Mouse (Mus musculus): ENCODE results near the gene Ptpn6.

The Ptpn6 gene

DNA sequence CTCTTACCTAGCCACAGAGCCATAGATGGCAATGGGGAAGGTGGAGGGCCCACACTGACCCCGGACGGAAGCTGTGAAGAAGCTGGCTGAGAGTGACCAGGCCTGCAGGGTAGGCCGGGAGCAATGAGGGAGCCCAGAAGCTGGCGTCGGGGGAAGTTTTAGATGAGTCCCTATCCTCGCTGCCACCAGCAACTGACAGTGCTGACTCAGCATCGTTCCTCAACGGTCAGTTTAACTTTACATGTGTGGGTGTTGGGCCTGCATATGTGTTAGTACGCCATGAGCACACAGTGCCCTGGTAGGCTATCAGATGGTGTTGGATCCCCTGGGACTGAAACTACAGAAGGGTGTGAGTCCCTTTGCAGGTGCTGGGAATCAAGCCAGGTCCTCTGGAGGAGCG, 14.0 kb downstream of the Ptpn6 start:
- no peak for DNase-seq

- no peak for DNase-seq
Measured at GRCm38 (mm10) chr6:124723541-124723940, 15.0 kb downstream of the Ptpn6 start.

DNA sequence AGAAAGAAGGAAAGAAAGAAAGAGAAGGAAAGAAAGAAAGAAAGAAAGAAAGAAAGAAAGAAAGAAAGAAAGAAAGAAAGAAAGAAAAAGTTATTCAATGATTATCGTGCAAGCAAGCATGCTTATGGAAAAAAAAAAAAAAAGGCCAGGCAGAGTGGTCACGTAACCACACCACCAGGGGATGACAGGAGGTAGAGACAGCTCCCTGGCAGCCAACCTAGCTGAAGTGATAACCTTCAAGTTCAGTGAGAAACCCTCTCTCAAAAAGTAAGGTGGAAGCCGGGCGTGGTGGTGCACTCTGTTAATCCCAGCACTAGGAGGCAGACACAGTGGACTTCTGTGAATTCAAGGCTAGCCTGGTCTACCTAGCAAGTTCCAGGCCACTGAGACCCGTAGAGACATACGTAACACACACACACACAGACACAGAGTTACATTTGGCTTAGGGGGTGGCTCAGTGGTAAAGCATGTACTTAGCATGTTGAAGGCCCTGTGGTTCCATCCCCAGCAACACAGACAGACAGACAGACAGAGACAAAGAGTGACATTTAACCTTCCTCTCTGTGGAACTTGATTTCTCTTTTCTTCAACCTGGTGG, 15.5 kb downstream of the Ptpn6 start:
- no peak for DNase-seq

DNA sequence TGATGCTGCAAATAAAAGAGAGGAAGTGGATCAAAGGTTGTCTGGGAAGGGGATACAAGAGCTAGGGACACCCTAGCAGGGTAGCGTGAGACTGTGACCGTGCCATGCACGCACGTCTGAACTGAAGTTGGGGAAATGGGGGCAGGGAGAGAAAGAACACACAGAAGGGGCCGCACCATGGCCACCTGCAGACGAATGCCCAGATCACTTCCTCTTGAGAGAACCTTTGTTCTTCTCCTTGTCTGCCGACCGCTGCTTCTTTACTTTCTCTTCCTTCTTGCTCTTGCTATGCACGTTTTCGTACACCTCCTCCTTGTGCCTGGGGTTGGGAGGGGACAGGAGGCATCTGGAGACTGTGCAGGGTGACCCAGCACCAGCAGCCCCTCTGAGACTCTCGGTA, 17.6 kb downstream of the Ptpn6 start:
- no peak for DNase-seq

DNA sequence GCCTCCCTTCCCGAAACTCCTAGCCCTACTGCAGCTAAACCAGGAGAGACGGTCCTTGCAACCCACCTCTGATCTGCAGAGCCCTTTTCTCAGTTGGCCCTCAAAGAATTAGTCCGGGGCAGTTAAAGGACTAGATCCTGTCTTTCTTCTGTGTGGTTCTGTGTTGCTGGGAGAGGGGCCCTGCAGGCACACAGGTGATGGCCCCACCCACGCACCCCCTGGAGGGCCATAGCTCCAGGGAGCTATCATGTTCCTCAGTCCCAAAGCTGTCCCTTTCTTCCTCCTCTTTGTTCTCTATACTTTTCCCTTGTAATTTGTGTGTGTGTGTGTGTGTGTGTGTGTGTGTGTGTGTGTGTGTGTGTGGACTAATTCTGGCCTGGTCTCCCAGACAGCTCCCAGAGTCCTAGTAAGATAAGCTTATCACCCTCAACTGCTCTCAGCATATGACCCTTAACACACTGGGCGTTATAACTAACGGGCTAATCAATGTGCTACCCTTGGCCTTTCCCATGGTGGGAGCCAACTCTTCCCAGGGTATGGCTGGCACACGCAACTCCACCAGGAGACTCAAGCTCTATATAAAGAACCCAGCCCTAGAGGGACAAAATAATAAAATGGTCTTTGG, 19.0 kb downstream of the Ptpn6 start:
- no peak for DNase-seq

GRCm38 (mm10) chr6:124718703-124719102, 19.8 kb downstream of the Ptpn6 start:
- DNase-seq, result no peak

DNA sequence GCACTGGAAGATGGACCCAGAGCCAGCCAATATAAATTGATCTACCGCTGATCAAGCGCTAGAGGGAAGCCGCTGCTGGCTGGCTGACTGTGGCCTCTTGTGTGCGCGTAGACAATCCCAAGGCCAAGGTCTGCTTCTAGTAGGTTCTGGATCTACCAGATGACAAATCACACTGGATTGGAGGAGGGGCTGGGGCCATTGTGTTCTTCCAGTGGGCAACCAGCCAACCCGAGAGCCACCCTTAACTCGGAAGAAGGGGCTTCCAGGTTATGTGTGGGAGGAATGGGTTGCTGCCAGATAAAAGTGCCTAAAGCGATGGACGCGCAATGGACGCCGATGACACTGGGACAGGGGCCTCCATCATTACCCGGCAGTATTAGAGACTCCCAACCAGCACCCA, 20.5 kb downstream of the Ptpn6 start:
- no peak for DNase-seq

DNA sequence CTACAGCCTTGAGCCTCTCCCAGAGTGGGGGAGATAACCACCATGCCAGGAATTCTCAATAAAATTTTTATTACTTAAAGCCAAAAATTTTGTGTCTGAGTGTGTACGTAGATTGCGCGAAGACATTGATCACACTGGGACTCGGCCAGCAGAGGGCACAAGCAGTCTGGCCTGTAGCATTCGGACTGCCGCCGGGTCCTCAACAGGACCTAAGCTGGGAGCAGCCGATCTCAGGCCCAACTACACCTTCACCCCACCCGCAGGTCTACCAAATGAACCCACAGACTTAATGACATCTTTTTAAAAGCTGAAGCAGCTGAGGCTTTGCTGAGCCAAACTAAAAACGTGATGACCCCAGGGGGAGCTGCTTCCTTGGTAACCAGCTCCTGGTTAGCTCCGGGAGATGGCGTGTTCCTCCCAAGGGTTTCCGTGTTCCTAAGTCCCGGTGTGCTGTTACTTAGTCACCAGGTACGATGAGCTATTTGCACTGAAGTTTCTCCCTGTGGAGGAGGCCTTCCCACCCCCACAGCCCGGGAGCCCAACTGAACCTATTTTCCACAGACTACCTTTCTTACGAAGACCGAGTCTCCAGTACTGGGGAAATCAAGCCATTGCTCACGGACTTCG, 21.5 kb downstream of the Ptpn6 start:
- DNase-seq, result no peak

DNA sequence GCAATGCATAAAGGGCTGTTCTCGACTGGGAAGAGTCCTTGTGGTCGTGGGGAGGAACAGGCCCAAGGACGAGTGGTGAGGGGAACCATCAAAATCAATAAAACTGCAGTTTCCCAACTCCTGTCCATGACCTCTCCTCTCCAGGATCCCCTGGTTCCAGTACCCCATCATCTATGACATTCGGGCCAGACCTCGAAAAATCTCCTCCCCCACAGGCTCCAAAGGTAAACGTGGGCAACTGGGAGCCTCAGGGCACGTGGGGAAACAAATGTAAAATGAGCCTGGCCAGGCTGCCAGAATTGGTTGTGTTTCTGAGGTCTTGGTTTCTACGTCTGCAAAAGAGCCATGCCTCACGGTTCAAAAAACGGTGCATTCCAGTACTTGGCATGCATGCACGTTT, 25.6 kb downstream of the Ptpn6 start:
- DNase-seq, result no peak

- peak; percentile 96 for DNase-seq
Measured at GRCm38 (mm10) chr6:124711824-124712782, 26.4 kb downstream of the Ptpn6 start, which contains the start of the genes Emg1 and Phb2. Emg1 (minus strand) TSS chr6:124712178. Phb2 (plus strand) TSS chr6:124712336.

DNA sequence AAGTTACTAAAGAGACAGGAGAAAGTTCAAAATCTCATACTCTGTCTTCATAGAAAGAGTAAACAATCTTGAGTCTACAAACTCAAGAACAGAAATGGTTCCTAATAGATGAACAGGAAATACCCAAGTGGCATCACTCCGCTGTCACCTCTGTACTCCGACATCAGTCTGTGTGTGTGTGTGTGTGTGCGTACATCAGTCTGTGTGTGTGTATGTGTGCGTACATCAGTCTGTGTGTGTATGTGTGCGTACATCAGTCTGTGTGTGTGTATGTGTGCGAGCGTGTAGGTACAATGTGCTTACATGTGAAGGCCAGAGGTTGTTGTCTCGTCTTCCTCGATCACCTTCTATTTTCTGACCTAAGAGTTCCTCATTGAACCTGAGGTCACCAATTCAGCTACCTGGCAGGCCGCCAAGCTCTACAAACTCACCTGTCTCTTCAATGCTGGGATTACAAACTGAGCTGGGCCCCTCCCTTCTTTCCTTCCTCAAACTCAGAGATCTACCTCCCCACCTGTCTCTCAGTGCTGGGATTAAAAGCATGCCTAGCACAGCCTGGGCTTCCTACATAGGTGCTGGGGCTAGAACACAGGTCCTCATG, 30.1 kb downstream of the Ptpn6 start:
- no peak for DNase-seq

DNA sequence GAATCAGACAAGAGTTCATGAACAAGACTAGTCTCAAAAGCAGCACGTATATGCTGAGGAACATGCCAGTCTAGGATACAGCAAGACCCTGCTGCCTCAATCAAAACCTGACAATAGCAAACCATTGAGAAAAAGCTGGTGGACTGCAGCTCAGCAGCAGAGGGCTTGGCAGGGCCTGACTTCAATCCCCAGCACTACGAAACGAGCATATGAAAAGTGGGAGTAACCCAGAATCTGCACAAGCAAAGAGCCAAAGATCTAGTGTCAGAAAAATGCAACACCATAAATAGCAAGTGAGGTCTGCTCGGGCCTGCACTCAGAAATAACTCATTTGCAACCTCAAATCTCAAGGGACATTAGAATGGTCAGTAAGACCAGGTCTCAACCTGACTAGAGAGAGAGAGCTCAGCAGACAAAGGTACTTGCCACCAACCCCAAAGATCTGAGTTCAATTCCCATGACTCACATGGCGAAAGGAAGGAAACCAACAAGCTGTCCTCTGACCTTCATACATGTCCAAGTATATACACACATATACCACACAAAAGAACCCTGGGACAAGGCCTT, 32.4 kb downstream of the Ptpn6 start:
- no peak for DNase-seq

DNA sequence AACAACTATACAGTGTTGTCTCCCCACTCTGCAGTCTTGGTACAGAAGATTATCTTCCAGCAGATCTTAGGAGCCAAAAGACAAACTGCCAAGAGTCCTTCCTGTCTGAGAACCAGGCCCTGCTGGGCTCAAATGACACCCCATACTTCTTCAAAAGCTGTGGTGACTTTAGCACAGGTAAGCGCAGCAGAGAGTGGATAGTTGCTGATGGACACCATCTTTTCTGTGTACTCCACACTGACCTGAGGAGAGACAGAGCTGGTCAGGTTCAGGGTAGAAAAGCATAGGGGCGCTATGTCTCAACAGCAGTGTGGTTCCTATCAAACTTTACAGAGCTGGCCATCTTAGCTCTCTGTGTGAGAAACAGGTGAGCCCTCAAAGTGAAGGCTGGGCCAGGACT, 34.1 kb downstream of the Ptpn6 start:
- DNase-seq, result no peak

- DNase-seq, result no peak
Measured at GRCm38 (mm10) chr6:124703789-124704188, 34.7 kb downstream of the Ptpn6 start.

- peak; percentile 77 for DNase-seq
Measured at GRCm38 (mm10) chr6:124702784-124703103, 35.8 kb downstream of the Ptpn6 start.

- DNase-seq, result no peak
Measured at GRCm38 (mm10) chr6:124702102-124702783, 36.3 kb downstream of the Ptpn6 start.

GRCm38 (mm10) chr6:124701338-124701737, 37.2 kb downstream of the Ptpn6 start:
- no peak for DNase-seq

GRCm38 (mm10) chr6:124699962-124700610, 38.4 kb downstream of the Ptpn6 start:
- DNase-seq, result no peak

DNA sequence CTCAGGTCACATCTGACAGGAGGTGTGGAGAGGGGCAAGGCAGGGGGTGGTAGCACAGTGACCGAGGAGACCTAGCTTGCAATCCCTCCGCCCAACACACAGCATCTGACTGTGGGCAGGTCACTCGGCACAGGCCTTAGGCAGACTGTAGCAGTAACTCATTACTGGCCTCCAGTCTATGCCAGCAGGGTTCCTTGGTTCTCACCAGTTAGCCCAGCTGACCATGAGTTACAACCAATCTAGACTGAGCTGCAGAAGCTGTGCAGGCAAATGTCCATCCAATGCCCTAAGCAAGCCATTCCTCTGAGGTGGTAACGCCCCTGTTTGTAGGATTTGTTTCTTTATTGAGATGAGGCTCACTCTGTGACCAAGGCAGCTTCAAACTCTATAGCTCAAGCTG, 39.1 kb downstream of the Ptpn6 start:
- DNase-seq, result no peak

DNA sequence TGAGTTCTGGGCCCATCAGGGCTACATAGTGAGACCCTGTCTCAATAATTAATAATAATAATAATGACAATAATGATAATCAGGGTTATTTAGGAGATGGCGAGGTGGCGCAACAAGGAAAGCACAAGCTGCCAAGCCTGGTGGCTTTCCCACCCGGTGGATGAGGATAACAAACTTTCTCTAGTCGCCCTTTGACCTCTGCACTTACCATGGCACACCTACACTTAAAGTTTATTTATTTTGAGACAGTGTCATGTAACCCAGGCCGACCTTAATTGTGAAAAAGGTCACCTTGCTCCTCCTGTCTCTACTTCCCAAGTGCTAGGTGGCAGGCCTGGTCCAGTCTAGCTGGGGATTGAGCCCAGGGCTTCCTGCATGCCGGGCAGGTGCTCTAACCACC, 39.8 kb downstream of the Ptpn6 start:
- no peak for DNase-seq

GRCm38 (mm10) chr6:124696441-124697150, 41.9 kb downstream of the Ptpn6 start:
- no peak for DNase-seq

Measured in cerebellum, adult 9-10 months (tissue).